Mouse (Mus musculus) 3134 (cell line): ENCODE measurements at regions not wholly inside any gene's neighbourhood (a gene's known extent, or its start where the extent isn't known, plus 50 kb on each side); places are given as distances from the start of the nearest gene placed in this dataset.
"Not testable (repeated sequence)": the region's sequence is repeated elsewhere in the genome, so short reads cannot be mapped to it uniquely, and the experiment has no call there.

ENCODE experiments used
- DNase-seq: peaks from one replicate; pipeline ENCODE4 v3.0.0-alpha.2; 2011; ENCODE audit warnings: low spot score; ENCODE audit not compliant: insufficient read length; ENCODE audit errors: extremely low read depth

DNA sequence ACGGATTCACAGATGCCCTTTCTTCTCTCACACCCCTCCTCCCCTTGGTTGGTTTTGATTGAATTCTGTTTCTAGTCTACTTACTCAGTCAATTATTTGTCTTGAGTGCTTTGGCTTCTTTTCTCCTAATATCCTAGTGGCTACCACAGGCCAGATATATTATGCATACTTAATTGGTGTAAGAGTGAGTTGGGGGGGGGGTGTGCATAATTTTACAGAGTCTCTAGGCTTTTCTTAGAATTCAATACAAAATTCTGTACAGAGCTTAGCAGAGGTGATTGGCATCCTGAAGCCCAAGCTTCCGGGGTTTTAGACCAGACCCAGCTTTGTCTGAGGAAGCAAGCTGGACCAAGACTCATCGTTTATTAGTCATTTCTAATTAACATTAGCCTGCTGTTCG is 76.7 kb upstream of the Atxn1 start:
- no peak for DNase-seq

DNA sequence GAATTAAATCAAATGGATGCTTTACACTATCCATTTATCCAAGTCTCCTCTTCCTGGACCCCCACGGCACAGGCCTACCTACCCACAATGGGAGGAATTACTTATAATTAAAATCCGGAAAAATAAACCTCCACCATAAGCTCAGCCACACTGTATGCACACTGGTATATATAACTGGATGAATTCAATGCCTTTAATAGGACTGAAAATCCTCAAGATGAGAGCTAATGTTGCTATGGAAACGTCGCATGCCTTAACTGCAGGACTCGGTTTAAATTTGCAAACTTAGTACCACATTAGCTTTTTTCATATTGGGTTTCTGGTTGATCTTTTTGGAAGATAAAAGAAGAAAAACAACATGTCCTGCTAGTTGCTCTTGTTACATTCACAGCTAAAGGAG is 75.3 kb upstream of the Atxn1 start:
- DNase-seq: no peak

DNA sequence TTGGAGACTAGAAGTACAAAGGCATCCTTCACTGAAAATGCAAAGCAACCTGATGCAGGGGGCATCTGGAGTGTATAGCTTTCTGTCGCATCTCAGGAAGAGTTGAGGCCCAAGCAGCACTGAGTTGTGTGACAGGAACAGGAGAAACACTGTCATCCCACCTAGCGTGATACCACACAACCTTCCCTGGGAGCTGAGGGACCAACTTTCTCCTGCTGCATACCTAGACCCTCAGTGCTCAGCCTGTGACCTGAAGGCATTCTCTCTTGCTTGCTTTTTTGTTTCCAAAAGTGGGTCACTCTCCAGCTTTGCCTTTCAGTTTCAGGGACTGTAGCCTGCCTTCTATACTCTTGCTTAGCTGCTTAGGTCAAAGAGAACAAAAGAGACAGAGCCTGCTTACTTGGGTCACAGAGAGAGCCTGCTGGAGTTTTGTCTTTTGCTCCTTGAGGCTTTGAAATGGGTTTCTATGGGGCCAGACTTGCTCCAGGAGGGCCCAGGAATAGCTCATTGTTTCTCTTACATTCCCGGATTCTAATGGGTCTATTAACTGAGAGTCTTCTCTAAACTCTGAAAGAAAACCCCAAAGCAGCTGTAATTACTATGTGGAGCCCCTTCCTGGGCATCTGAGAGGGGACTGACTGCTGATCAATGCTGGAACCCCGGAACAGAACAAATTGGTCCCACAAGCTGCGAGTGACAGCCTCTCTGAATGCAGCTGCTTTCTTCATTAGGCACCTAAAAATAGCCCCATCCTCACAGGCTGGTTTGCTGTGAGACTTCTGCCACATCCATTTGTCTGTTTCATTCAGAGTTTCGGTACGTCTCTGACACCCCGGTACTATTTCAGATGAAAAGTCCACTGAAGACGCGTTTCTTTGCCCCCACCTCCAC is 73.9 kb upstream of the Atxn1 start:
- no peak for DNase-seq

DNA sequence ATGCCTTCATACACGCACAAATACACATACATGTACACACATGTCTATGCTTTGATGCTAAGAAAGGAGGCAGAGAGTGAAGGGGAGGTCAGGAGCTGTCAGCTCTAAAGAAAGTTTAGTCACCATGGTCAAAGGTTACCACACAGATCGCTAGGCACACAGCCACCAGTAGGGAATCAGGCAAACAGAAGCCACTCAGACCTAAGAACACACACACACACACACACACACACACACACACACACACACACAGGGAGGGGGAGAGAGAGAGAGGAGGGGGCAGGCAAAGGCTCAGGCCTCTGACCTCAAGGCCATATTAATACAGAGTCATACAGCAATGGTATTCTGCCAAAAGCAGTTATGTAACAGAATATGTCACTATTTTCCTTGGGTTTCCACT is 67.5 kb upstream of the Atxn1 start:
- no peak for DNase-seq

DNA sequence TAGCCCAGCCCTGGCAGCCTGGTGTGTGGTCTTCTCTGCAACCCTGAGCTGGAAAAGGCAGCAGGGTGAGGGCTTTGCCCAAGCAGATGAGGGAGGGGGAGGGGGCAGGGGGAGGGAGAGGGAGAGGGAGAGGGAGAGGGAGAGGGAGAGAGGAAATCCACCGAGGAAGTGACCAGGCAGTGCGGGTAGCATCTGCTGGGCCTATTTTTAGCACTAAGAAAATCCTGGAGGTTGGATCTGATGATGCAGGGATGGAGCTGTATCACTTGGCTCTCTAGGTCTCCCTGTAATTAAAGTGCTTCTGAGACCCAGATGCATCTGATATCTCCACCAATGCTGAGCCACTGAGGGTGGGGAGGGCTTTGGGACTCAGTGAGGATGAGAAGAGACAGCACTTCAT is 61.2 kb upstream of the Atxn1 start:
- no peak for DNase-seq

DNA sequence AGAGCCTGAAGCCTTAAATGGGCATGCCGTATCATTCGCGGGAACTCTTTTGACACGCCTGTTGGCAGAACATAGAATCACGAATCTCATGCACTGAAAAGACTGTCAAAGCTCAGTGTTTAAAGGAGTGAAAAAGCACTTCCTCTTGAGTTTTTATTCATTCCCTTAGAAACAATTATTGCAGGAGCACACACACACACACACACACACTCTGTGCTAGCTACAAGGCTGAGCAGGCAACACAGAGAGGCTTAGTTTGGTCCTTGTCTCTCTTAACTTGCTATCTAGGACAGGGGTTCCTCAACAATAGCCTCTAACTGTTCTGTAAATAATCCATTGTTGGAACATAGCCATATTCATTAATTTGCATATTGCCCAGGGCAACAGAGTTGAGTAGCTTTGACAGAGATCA is 58.8 kb upstream of the Atxn1 start:
- no peak for DNase-seq

DNA sequence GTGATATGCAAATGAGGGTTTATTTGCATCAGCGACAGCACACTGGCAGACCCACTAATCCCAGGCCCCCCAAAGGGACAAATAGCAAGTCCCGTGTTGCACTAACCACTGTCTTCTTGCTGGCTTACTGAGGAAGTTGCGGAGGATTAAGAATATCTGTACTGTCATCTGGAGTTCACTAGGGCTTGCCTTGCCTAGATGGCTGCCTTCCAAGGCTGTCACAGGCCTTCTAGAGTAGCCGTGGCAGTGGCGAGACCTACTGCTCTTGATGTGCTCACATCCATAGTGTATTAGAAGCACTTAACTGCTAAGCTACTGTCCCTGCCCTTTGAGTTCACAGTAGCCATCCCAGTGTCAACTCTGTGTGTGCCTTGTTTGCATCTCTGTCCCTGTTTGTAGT is 58.4 kb upstream of the Atxn1 start:
- no peak for DNase-seq

DNA sequence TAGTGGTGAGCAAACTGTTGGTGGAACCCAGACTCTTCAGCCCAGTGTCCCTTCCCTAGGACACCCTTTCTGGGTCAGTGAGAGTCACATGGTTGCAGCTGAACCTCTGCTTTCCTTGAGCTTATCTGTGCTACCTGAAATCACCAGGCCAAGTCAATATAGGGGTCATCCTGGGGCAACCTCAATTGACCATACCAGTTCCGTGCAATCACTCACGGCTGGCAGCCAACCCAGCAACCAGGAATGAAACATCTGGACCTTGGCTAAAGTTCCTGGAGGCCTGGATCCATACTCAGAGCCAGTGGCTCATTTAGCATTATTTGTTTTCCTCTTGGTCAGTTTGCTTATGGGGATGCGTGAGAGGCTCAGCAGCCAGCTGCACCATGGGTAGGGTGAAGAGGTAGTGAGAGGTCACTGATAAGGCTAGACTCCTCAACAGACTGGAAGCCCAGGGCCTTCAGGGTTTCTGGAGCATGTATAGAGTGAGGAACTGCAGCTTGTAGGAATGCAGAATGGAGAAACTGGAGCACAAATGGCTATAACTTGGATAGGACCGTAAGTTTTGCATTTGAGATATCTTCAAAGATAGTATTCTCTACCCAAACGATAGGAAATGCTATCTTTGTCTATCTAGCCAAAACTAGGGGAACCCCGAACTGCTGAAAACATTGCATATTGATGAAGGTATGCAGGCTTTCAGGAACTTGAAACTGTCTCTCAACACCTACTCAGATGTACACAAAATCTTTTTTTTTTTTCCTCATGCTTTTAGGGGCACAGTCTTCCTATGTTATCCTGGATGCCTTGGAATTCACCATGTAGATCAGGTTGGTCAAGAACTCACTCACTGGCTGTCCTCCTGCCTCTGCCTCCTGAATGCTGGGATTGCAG is 56.4 kb upstream of the Atxn1 start:
- DNase-seq: no peak

DNA sequence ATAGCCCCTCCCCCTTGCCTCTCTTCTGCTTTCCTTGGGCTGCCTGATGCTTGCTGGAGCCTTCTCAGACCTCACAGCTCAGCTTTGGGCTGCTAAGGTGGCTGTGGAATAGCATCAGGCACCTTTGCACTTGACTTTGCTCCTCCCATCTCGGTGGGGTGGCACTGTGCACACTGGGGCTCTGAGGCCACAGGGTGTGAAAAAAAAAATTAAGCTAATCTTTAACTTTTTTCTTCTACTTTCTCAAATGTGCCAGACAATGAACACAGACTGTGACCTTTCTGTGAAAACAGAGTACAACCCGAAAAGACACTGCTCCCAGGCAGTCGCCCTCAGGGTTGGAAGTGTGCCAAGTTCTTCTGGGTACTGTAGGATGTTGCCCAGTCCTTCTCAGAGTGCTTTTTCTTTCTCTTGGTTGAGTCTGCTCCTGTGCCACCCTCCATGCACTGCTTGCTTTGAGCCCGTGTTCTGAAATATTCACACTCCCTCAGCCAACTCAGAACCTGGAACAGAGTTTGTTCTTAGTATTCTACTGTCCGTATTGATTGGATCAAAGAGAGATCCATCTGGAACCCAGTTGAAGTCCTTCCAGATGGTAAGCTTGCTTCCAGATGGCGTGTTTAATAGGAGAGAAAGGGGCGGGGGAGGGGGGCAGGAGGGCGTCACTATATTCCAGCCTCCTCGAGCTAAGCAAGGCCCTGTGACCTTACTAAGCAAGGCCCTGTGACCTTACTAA is 54.8 kb upstream of the Atxn1 start:
- no peak for DNase-seq

DNA sequence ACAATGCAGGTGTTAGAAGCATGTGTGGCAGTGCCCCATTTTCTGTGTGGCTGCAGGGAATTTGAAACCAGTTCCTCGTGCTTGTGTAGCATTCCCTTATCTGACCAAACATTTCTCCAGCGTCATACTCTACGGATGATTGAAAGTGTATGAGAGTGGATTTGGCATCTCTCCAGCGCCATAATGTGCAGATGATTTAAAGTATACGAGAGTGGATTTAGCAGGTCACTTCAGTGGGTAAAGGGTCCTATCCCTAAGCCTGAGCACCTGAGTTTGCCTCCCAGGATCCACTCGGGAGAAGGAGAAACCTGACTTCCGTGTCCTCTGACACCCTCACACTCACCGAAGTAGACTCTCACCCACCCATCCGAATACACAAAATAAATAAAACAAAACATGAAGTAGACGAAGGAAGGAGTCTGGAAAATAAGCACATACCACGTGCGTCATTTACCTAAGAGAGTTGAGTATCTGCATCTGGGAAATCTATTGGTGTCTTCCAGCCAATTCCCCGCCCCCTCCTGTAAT is 54.2 kb upstream of the Atxn1 start:
- DNase-seq: no peak

DNA sequence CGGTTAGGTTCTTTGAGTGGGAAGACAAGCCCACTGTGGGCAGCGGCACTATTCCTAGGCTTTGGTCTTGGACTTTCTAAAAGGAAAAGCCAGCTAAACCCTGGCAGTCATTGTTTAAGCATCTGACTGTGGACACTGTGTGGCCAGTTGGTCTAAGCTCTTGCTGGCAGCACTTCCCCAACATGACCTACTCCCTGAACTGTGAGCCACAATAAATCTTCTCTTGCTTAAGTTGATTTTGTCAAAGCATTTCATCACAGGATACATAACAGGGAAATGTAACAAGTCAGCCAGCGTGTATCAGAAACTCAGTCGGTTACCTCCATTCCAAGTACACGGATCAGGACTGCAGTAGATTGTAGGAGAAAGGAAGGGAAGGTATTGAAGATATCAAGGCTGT is 52.9 kb upstream of the Atxn1 start:
- DNase-seq: no peak

DNA sequence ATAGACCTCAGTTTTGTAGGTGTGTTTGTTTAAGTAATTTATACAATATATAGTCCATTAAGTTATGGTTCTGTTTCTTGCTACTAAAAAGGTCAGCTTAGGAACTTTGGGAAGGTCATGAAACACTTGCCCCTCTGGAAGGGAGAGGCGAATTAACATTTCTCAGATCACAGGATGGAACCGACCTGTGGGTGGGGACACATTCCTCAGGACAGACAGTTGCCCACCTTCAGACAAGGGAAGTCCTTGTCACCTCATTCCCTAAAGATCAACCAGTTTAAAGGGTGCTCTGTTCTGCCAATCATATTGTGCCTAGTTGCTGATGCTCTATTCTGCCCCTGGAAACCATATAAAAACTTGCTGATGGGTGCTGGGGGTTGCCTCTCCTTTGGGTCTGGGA is 52.2 kb upstream of the Atxn1 start:
- DNase-seq: not testable (repeated sequence)

DNA sequence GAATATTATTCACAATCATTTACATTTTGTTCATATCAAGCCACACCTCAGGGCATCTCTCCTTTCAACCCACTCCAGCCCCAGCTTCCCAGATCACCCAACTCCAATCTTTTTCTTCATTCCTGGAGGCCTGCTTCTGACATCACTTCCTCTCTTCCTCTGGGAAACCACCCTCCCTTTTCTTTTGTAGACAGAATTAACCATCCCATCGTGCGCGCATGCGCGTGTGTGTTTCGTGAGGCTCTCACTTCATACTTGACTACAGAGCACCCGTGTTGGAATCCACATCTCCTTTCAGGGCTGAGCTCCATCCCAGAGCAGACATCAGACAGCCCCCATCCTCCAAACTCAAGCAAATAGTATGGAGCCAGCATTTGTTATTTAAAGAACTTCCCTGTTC is 50.4 kb upstream of the Atxn1 start:
- no peak for DNase-seq

DNA sequence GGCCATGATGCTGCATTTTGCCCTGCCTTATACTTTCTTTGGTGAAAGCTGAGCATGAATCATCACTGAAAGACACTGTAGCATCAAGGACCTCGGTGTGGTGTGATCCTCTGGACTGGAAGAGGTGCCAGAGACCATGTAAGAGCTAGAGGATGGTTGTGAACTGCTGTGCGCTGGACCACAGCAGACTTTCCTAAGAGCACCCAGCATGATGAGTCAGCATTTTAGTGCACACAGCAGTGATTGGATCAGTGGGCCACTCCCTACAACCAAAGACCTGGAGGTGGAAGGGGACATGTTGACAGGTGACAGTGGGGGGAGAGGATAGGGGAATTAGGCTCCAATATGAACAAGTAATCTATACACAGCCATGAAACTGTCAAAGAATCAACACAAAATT is 49.8 kb upstream of the Atxn1 start:
- no peak for DNase-seq
